Mouse (Mus musculus) embryo, embryonic 9.5 days (tissue): ENCODE results near the gene Immp2l.
"Not testable (repeated sequence)": the region's sequence is repeated elsewhere in the genome, so short reads cannot be mapped to it uniquely, and the experiment has no call there.

Experiments used
- DNase-seq: peaks from one replicate; pipeline ENCODE4 v3.0.0-alpha.2; 2017; ENCODE audit errors: extremely low spot score

Immp2l gene

GRCm38 (mm10) chr12:41838334-41838847, 814.5 kb downstream of the Immp2l start:
- DNase-seq: no peak

GRCm38 (mm10) chr12:41839241-41839640, 815.4 kb downstream of the Immp2l start:
- no peak for DNase-seq

DNA sequence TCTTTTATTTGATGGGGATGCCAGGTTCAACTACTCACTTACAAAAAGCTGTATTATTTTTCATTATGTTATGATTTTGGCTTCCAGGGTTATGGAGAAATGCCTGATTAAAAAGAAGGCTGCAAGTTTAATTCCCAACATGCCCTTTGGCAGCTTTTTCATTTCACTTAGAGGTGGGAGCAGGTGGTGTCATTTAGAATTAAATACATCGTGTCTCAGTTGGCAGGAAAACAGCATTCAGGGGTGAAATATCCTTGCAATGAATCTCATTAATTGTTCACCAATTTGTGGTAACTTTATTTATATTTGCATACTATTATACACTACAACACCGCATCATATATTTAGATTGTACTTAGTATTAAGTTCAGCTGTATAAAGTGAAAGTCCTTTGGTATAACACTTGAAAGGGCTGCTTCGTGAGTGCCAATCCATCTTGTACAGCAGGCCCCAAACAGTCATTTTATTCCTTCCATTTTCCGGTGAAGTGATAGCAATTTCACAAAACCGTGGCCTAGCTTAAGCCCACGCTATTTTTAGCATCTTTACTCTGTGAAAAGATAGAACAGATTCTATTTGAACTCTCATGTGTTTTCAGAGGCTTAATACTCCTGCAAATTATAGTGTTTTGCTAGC, 818.9 kb downstream of the Immp2l start:
- no peak for DNase-seq

DNA sequence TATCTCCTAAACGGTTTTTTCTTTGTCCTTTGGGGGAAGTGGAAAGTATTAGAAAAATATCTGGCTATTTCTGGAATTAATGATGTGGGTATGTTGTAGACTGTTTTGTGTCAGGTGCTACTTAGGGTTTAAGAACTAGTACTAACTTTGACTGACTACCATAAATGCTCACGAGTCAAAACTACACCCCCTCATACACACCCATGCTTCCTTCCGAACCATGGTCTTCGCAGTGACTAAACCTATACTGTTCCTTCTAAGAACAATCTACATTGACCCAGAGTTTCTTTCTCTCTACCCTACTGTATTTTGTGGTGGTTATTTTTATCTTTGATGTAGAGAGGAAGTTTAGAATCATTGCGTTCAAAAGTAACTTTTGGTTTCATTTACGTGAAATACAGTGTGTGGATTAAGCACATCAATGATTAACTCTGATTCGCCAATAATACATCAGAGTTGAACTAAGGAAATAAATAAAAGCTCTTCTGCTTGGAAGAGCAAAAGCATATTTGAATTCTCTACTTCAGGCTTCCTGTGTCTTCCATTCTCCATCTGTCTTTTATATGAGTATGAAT, 828.1 kb downstream of the Immp2l start:
- no peak for DNase-seq

DNA sequence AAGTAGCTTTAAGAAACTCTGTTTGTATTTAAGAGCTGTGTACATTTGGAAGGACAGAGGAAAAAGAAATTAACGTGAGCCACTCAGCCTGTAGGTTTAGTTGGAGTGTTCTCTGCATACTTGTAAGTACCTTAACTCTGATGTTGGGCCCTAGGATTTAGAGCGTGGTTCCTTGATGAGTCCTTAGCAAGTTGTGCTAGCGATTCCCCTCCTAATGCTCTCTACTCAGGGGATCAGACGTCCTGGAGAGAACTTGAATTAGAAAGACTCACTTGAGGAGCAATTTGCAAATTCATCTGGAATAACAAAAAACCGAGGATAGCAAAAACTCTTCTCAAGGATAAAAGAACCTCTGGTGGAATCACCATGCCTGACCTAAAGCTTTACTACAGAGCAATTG, 835.8 kb downstream of the Immp2l start:
- DNase-seq: not testable (repeated sequence)

- no peak for DNase-seq
Observed at GRCm38 (mm10) chr12:41868317-41868716, 844.4 kb downstream of the Immp2l start.

GRCm38 (mm10) chr12:41874015-41874414, 850.1 kb downstream of the Immp2l start:
- no peak for DNase-seq

DNA sequence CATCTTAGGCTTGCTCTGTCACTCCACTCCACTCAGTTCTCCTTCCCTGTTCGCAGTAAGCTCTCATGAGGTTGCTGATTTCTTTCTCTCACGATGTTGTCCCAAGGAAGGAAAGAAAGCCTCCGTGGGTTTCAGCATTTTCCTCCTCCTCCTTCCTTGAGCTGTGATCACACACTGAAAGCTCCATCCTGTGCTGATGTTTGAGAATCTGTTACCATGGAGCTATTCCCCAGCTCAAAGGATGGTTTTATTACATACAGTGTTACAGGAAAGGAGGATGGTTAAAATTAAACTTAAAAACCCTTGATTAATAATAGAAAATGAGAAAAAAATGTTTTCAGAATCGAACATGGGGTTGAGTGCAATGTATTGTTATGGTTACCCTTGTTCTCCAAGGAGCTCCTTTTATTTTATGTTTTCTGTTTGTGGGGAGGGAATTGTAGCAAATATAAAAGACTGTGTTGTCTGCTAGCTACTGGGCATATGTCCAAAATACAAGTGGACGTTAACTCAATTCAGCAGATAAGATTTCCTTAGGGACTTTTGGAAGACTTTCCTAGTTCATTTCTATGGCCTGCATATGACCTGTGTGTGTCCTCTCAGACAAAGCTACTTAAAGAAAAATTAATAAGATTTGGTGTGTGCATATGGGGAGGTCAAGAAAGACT, 853.5 kb downstream of the Immp2l start:
- no peak for DNase-seq

DNA sequence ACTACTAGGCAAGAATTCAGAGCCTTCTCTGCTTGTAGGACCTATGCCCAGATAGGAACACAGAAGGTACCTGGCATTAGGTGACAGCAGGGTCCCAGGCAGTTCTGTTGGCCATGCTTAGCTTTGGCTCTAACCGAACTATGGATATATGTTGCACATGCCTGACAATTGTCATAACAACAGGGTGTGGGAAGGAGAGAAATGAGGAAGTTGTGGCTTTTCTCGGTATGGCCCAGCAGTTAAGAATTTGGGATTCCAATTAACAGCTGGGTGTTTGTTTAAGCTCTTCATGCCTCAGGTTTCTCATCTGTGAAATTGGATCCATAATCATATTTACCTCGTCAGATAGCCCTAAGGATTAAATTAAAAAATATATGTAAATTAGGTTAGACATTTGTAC, 854.6 kb downstream of the Immp2l start:
- no peak for DNase-seq

- DNase-seq: no peak
Observed at GRCm38 (mm10) chr12:41878972-41879371, 855.1 kb downstream of the Immp2l start.

DNA sequence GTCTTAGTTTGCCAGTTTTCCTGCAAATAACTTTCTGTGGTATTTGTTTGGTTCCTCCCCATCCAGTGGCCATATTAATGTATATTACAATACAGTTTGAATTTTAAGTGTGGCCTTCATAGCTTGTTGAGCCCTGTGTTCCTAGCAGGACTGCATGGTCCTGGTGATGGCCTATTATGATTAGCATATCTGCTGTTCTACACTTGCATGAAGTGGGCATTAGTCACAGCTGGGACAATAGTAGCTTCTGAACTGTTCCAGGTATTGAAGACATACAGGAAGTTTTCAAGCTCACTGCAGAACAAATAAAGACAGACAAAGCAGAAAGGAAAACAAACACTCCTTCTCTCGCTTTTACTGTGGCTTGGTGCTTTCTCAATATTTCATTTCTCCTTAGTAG, 855.5 kb downstream of the Immp2l start:
- DNase-seq: no peak

DNA sequence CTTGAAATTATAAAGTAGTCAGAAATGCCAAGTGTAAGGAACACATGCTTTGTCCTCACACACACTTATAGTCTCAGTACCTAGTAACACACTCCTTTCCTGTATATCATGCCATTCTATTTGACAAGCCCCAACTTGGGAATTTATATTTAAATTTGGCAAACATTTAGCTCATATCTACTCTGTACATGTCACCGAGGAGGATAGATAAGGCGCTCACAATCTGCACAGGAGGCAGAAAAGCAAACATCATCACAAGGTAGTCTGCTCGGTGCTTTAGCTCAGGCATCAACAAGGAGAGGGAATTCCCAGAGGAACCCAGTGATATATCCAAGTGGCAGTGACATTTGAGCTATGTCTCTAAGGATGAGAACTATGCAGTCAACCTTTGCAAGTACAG, 856.9 kb downstream of the Immp2l start:
- no peak for DNase-seq

DNA sequence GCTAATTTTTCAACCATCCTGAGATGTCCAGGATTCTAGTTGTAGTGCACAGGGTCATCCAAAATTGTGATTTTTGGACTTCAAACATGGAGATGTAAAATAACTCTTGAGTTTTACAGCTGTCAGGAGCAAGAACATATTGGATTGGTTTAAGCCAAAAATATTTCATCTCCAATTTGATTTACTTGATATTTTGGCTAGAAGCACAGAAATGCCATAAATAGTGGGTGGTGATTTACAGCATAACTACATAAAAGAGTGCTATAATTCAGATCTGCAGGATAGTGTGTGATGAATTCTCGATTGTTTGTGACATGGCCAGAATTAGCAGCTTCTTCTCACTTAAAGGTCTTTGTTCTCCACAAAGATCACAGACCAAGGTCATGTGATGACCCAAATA, 884.1 kb downstream of the Immp2l start:
- no peak for DNase-seq

DNA sequence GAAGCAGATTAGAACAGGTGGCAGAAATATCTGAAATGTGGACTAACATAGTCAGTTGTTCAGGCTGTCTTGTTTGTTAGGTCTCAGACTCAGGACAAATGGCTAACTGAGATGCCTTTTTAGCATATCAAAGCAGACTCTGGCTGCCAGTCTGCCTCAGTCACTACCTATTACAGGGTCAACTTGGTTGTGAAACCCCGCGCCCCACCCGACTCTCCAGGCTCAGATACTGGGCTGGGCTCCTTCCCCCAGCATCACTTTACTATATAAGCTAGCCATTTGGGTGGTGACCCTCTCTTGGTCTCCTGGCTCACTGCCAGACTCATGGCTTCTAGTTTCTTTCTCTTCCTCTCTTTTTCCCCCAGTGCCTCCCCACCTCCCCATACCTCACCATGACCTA, 887.7 kb downstream of the Immp2l start:
- DNase-seq: no peak

DNA sequence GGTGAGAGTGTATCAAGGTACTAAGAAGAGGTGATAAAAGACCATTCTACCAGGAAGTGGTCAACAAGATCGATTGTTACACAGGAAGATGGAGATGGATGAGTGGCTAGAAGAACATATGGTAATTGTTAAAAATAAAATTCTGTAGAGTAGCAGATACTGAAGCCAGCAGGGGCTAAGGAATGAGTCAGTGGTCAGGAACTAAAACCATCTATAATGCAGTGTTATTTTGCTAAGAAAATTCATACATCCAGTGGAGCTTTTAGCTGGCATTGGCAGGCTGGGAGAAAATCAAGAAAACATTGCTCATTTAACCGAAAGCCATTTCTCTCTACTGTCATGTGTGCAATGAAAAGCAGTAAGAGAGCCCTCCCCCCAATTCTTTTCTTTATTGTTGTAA, 913.9 kb downstream of the Immp2l start:
- DNase-seq: no peak

- no peak for DNase-seq
Observed at GRCm38 (mm10) chr12:41941853-41942252, 918.0 kb downstream of the Immp2l start.

- no peak for DNase-seq
Observed at GRCm38 (mm10) chr12:41944079-41944672, 920.3 kb downstream of the Immp2l start.

- no peak for DNase-seq
Observed at GRCm38 (mm10) chr12:41946536-41946935, 922.6 kb downstream of the Immp2l start.

DNA sequence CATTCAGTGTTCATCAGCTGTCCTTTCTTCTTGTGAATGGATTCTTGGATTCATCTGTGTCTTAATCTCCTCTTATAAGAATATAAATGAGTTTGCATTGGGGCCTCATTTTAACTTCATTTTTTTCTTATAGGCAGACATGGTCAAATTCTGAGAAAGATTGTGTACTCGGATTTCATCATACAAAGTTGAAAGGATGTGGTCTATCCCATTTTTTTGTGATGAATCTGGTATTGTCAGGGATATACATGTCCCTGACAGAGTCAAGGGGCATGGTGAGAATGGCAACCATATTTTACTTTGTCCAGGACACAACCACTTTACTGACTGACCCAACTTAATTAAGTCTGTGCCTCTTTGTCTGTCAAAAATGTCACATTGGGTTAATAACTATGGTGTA, 925.5 kb downstream of the Immp2l start:
- no peak for DNase-seq

- no peak for DNase-seq
Observed at GRCm38 (mm10) chr12:41949841-41950241, 926.0 kb downstream of the Immp2l start.

DNA sequence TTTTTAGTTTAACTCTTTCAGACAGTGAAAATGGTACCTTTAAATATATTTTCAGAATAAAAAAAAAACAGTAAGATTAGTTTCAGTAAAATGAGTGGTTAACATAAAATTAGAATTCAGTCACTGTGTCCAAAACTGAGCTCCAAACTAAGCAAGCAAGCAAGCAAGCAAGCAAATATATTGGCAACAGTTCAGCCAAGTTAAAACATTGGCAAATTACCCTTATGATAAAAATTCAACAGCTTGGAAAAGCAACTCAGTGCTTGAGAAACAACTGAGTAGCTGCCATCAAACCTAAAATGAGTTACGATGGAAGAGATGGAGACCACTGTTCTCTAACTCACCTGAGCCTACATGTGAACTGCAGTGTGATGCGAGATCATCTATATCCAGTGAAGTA, 926.8 kb downstream of the Immp2l start:
- no peak for DNase-seq

DNA sequence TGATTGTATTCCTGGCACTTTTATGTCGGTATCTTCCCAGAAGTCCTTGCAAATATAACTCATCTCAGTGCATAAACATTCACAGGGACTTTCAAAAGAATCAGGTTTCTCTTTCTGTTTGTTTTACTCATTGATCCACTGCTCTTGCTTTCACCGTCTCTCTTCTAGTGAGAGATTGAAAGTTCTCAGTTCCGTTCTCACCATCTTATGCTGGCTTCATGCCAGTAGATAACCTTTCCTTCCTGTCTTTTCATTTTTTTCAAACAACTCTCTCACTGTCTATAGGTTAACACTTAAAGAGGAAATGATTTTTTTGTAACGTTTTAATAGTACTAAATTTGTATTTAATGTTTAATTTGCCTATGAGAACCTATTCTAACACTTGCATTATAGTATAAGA, 937.1 kb downstream of the Immp2l start:
- DNase-seq: no peak

DNA sequence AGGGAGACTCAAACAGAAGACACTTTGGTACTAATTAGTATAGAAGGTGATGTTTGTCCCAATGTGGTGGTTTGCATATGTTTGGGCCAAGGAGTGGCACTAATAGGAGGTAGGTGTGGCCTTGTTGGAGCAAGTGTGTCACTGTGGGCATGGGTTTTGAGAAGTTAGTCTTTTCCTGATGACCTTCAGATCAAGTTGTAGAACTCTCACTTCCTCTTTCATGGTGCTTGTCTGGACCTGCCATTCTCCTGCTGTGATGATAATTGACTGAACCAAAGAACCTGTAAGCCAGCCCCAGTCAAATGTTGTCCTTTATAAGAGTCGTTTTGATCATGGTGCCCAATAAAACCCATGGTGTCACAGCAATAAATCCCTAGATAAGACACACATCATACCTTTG, 967.5 kb downstream of the Immp2l start:
- no peak for DNase-seq
